Mouse (Mus musculus): ENCODE results near the gene Asic2. TPM values are rescaled to one million over a fixed set of nuclear protein-coding genes. Genes with fewer than 3 reads are reported as not detected.

Gene Asic2
- total and polyA plus RNA-seq, 3 experiments, result not detected

- no peak overlapping the region for H3K9ac ChIP-seq (ENCODE audit: control insufficient read depth, low read depth, low read length, poor library complexity, severe bottlenecking)
- H3K27ac ChIP-seq (ENCODE audit: control insufficient read depth, low read depth, low read length), result no peak overlapping the region
- no peaks in the 10 kb centered on the region for H3K79me2 ChIP-seq (ENCODE audit: control insufficient read depth, insufficient read depth, low read length, poor library complexity)
- peak; percentile 9 for DNase-seq (ENCODE audit: low read depth, low spot score)
- H3K4me1 ChIP-seq (ENCODE audit: control insufficient read depth in 1 of 2, insufficient read depth in 2 of 2, low read length in 2 of 2), result no peaks in the 10 kb centered on the region
- no peaks in the 10 kb centered on the region for H3K9me3 ChIP-seq (replicated peaks; ENCODE audit: insufficient read depth, low read length)
- H3K36me3 ChIP-seq (ENCODE audit: control insufficient read depth in 1 of 2, insufficient read depth in 2 of 2, low read length in 2 of 2), result no peaks in the 10 kb centered on the region
- TF ChIP-seq MAX (IDR thresholded peaks at IDR 0.05; ENCODE audit: low read length), result no peak
- TF ChIP-seq POLR2A (IDR thresholded peaks at IDR 0.05; ENCODE audit: control insufficient read depth in 1 of 2, insufficient read depth in 1 of 2, low read depth in 1 of 2, low read length in 2 of 2, poor library complexity in 1 of 2), result no peak
- TF ChIP-seq MEF2A (IDR thresholded peaks at IDR 0.05; ENCODE audit: extremely low read depth, insufficient replicate concordance, low read depth, low read length, poor library complexity, severe bottlenecking), result no peak
- no peak for TF ChIP-seq RAD21 (IDR thresholded peaks at IDR 0.05; ENCODE audit: low read depth, low read length)
- peak; percentile 29 to 50 (median 40); a peak in 5 of 6 replicates for TF ChIP-seq CTCF (IDR thresholded peaks at IDR 0.05 in 2 of 3, conservative IDR thresholded peaks at IDR 0.05 in 1 of 3; ENCODE audit: control insufficient read depth in 1 of 3, insufficient read depth in 1 of 3, low read depth in 2 of 3, low read length in 3 of 3, poor library complexity in 1 of 3, severe bottlenecking in 1 of 3)
- TF ChIP-seq EP300 (IDR thresholded peaks at IDR 0.05; ENCODE audit: low read depth in 1 of 2, low read length in 2 of 2), result no peak
- no peak for TF ChIP-seq HCFC1 (IDR thresholded peaks at IDR 0.05; ENCODE audit: low read depth, low read length)
- TF ChIP-seq USF1 (IDR thresholded peaks at IDR 0.05; ENCODE audit: low read depth, low read length), result no peak
- TF ChIP-seq CHD1 (IDR thresholded peaks at IDR 0.05; ENCODE audit: low read depth, low read length), result no peak
- H3K4me3 ChIP-seq (ENCODE audit: control insufficient read depth in 1 of 2, insufficient read depth in 1 of 2, low read depth in 2 of 2, low read length in 2 of 2), result no peak overlapping the region
- no peaks in the 10 kb centered on the region for H3K27me3 ChIP-seq (ENCODE audit: control insufficient read depth in 1 of 2, insufficient read depth in 2 of 2, low read length in 2 of 2)
These were observed 728.1 kb downstream of the Asic2 start for GRCm38 (mm10) chr11:81239966-81240681.

- Histone ChIP-seq H3K4me1 (ENCODE audit: control insufficient read depth in 1 of 2, insufficient read depth in 2 of 2, low read length in 2 of 2) (no peaks in the 10 kb centered on the region), H3K79me2 (ENCODE audit: control insufficient read depth, insufficient read depth, low read length, poor library complexity) (no peaks in the 10 kb centered on the region), H3K27me3 (ENCODE audit: control insufficient read depth in 1 of 2, insufficient read depth in 2 of 2, low read length in 2 of 2) (no peaks in the 10 kb centered on the region), H3K9me3 (replicated peaks; ENCODE audit: insufficient read depth, low read length) (no peaks in the 10 kb centered on the region), H3K9ac (ENCODE audit: control insufficient read depth, low read depth, low read length, poor library complexity, severe bottlenecking) (no peak overlapping the region), H3K27ac (ENCODE audit: control insufficient read depth, low read depth, low read length) (no peak overlapping the region), H3K36me3 (ENCODE audit: control insufficient read depth in 1 of 2, insufficient read depth in 2 of 2, low read length in 2 of 2) (no peaks in the 10 kb centered on the region), H3K4me3 (ENCODE audit: control insufficient read depth in 1 of 2, insufficient read depth in 1 of 2, low read depth in 2 of 2, low read length in 2 of 2) (no peak overlapping the region)
- no peak for DNase-seq (ENCODE audit: low read depth, low spot score)
- TF ChIP-seq SMC3 (IDR thresholded peaks at IDR 0.05; ENCODE audit: low read depth, low read length) (no peak), NRF1 (IDR thresholded peaks at IDR 0.05; ENCODE audit: insufficient read depth, low read depth, low read length, poor library complexity, severe bottlenecking) (no peak), POLR2AphosphoS2 (IDR thresholded peaks at IDR 0.05; ENCODE audit: low read length) (no peak), RAD21 (IDR thresholded peaks at IDR 0.05; ENCODE audit: low read depth, low read length) (no peak)
These were observed 729.2 kb downstream of the Asic2 start for GRCm38 (mm10) chr11:81239091-81239490.

- Histone ChIP-seq H3K4me1 (ENCODE audit: control insufficient read depth in 1 of 2, insufficient read depth in 2 of 2, low read length in 2 of 2) (no peaks in the 10 kb centered on the region), H3K9me3 (replicated peaks; ENCODE audit: insufficient read depth, low read length) (no peaks in the 10 kb centered on the region), H3K27me3 (ENCODE audit: control insufficient read depth in 1 of 2, insufficient read depth in 2 of 2, low read length in 2 of 2) (no peaks in the 10 kb centered on the region), H3K79me2 (ENCODE audit: control insufficient read depth, insufficient read depth, low read length, poor library complexity) (no peaks in the 10 kb centered on the region), H3K27ac (ENCODE audit: control insufficient read depth, low read depth, low read length) (no peak overlapping the region), H3K36me3 (ENCODE audit: control insufficient read depth in 1 of 2, insufficient read depth in 2 of 2, low read length in 2 of 2) (no peaks in the 10 kb centered on the region), H3K9ac (ENCODE audit: control insufficient read depth, low read depth, low read length, poor library complexity, severe bottlenecking) (no peak overlapping the region), H3K4me3 (ENCODE audit: control insufficient read depth in 1 of 2, insufficient read depth in 1 of 2, low read depth in 2 of 2, low read length in 2 of 2) (no peak overlapping the region)
- no peak for TF ChIP-seq ZMIZ1 (IDR thresholded peaks at IDR 0.05; ENCODE audit: low read depth, low read length)
- TF ChIP-seq SMC3 (IDR thresholded peaks at IDR 0.05; ENCODE audit: low read depth, low read length), result no peak
- TF ChIP-seq MAX (IDR thresholded peaks at IDR 0.05; ENCODE audit: low read length), result no peak
- TF ChIP-seq RCOR1 (IDR thresholded peaks at IDR 0.05; ENCODE audit: low read depth, low read length), result no peak
- TF ChIP-seq ETS1 (IDR thresholded peaks at IDR 0.05; ENCODE audit: low read depth, low read length), result no peak
- TF ChIP-seq TBP (IDR thresholded peaks at IDR 0.05; ENCODE audit: low read depth, low read length), result no peak
- TF ChIP-seq BHLHE40 (IDR thresholded peaks at IDR 0.05; ENCODE audit: borderline replicate concordance, low read depth, low read length), result no peak
- TF ChIP-seq UBTF (IDR thresholded peaks at IDR 0.05; ENCODE audit: borderline replicate concordance, insufficient read depth, low read depth, low read length), result no peak
- TF ChIP-seq RAD21 (IDR thresholded peaks at IDR 0.05; ENCODE audit: low read depth, low read length), result no peak
- TF ChIP-seq GATA1 (IDR thresholded peaks at IDR 0.05; ENCODE audit: low read depth, low read length), result no peak
- no peak for DNase-seq (ENCODE audit: low read depth, low spot score)
These were observed 732.2 kb downstream of the Asic2 start for GRCm38 (mm10) chr11:81236070-81236469.
